In genomic region chr14:104511664-104512063, GRCm38 (mm10) we compare ENCODE assay signal across 21 mouse cellular contexts. TPM values are rescaled to one million over a fixed set of nuclear protein-coding genes. Genes with fewer than 3 reads are reported as not detected.
A peak's percentile ranks its signal among the peaks of the same experiment; 100 is the strongest.
DNase-seq lines count a peak whose midpoint lies in the region; ATAC-seq and TF ChIP-seq lines count a peak whose summit lies in the region.
"Had no signal": no experiment of that assay in that cellular context is flagged by ENCODE, and none has a peak within 500 bp of the region (broad histone marks: within the 10 kb centered on the region; RNA-seq: fewer than 3 reads in every experiment).

No protein-coding gene starts in this region.

- H3K4me2 ChIP-seq in liver, embryonic 11.5 days, result no peak overlapping the region
- no peak overlapping the region for H3K4me2 ChIP-seq in liver, embryonic 12.5 days
- no peak overlapping the region for H3K4me2 ChIP-seq in intestine, postnatal 0 days (replicated peaks; ENCODE audit: low read depth)
- H3K4me2 ChIP-seq: embryonic facial prominence, embryonic 12.5 days; forebrain, embryonic 13.5 days; forebrain, embryonic 15.5 days had no signal

- no peak for DNase-seq in liver, embryonic 11.5 days (ENCODE audit: low spot score)
- DNase-seq in adipocyte (ENCODE audit: low spot score), result peak; percentile 5
- DNase-seq in kidney, postnatal 14 days, result no peak
- DNase-seq: adrenal gland, adult 8-10 months; adrenal gland, postnatal 14 days; adrenal gland, postnatal 36 days; cerebellum, adult 11-12 months; cerebellum, adult 2 months; cerebellum, adult 9-10 months; cerebellum, postnatal 10 days; cerebellum, postnatal 25 days; forebrain, postnatal 0 days had no signal

- no peak overlapping the region for H3K4me3 ChIP-seq in liver, embryonic 11.5 days (ENCODE audit: low read depth, low read length)
- no peak overlapping the region for H3K4me3 ChIP-seq in liver, embryonic 12.5 days
- no peak overlapping the region for H3K4me3 ChIP-seq in intestine, postnatal 0 days (ENCODE audit: low read depth, low read length)
- H3K4me3 ChIP-seq: embryonic facial prominence, embryonic 10.5 days; embryonic facial prominence, embryonic 12.5 days; forebrain, embryonic 13.5 days; forebrain, embryonic 15.5 days had no signal

- H3K4me1 ChIP-seq in liver, embryonic 11.5 days (replicated peaks; ENCODE audit: control insufficient read depth, insufficient read depth, low read length), result no peaks in the 10 kb centered on the region
- H3K4me1 ChIP-seq in liver, embryonic 12.5 days, result no peaks in the 10 kb centered on the region
- H3K4me1 ChIP-seq in intestine, postnatal 0 days (replicated peaks; ENCODE audit: control insufficient read depth, insufficient read depth, low read length), result no peaks in the 10 kb centered on the region
- H3K4me1 ChIP-seq: embryonic facial prominence, embryonic 10.5 days; embryonic facial prominence, embryonic 12.5 days; forebrain, embryonic 13.5 days; forebrain, embryonic 15.5 days had no signal

- 0 out of 2 replicates have a peak, but pooled peaks cover 2% of the 10 kb centered on the region for H3K36me3 ChIP-seq in liver, embryonic 11.5 days (ENCODE audit: control insufficient read depth, insufficient read depth, low read length)
- peaks cover 24% of the 10 kb centered on the region for H3K36me3 ChIP-seq in liver, embryonic 12.5 days
- H3K36me3 ChIP-seq in intestine, postnatal 0 days (ENCODE audit: control insufficient read depth, insufficient read depth), result peaks cover 9% of the 10 kb centered on the region

- no peak for TF ChIP-seq CTCF in intestine, postnatal 0 days (IDR thresholded peaks at IDR 0.05; ENCODE audit: low read depth)

- whole genome bisulfite sequencing in liver, embryonic 11.5 days, result 44% methylated on average over 1 of the region's 1 CpGs
- WGBS in liver, embryonic 12.5 days (ENCODE audit: insufficient replicate concordance), result 53% methylated on average over 1 of the region's 1 CpGs
- WGBS in intestine, postnatal 0 days, result 70% methylated on average over 1 of the region's 1 CpGs

- H3K27ac ChIP-seq in liver, embryonic 11.5 days (ENCODE audit: low read depth, low read length), result no peak overlapping the region
- H3K27ac ChIP-seq in liver, embryonic 12.5 days, result no peak overlapping the region
- no peak overlapping the region for H3K27ac ChIP-seq in intestine, postnatal 0 days (ENCODE audit: low read depth, low read length)
- H3K27ac ChIP-seq: embryonic facial prominence, embryonic 10.5 days; embryonic facial prominence, embryonic 12.5 days; forebrain, embryonic 13.5 days; forebrain, embryonic 15.5 days had no signal

- no peaks in the 10 kb centered on the region for H3K27me3 ChIP-seq in liver, embryonic 11.5 days (replicated peaks; ENCODE audit: control insufficient read depth, insufficient read depth, low read length)
- H3K27me3 ChIP-seq in liver, embryonic 12.5 days (replicated peaks), result no peaks in the 10 kb centered on the region
- H3K27me3 ChIP-seq in intestine, postnatal 0 days (replicated peaks; ENCODE audit: control insufficient read depth, insufficient read depth, low read length), result no peaks in the 10 kb centered on the region
- H3K27me3 ChIP-seq: embryonic facial prominence, embryonic 12.5 days; forebrain, embryonic 13.5 days; forebrain, embryonic 15.5 days; Patski had no signal

- no peak overlapping the region for H3K9ac ChIP-seq in liver, embryonic 11.5 days (ENCODE audit: low read depth, low read length)
- no peak overlapping the region for H3K9ac ChIP-seq in liver, embryonic 12.5 days
- H3K9ac ChIP-seq in intestine, postnatal 0 days (ENCODE audit: low read depth, low read length), result no peak overlapping the region
- H3K9ac ChIP-seq: embryonic facial prominence, embryonic 12.5 days; forebrain, embryonic 13.5 days; forebrain, embryonic 15.5 days; forebrain, postnatal 0 days had no signal

- no peaks in the 10 kb centered on the region for H3K9me3 ChIP-seq in liver, embryonic 11.5 days (ENCODE audit: control insufficient read depth, low read length)
- H3K9me3 ChIP-seq in liver, embryonic 12.5 days (replicated peaks), result no peaks in the 10 kb centered on the region
- no peaks in the 10 kb centered on the region for H3K9me3 ChIP-seq in intestine, postnatal 0 days (ENCODE audit: control insufficient read depth)
- H3K9me3 ChIP-seq: embryonic facial prominence, embryonic 10.5 days; embryonic facial prominence, embryonic 12.5 days; forebrain, embryonic 13.5 days; forebrain, embryonic 15.5 days had no signal

- 0 out of 2 replicates have a peak, but pooled peaks have one; percentile 15 for ATAC-seq in liver, embryonic 11.5 days (replicated peaks; ENCODE audit: low FRiP score)
- no peak for ATAC-seq in liver, embryonic 12.5 days
- ATAC-seq in megakaryocyte, adult 5-6 weeks (ENCODE audit: poor library complexity, severe bottlenecking), result peak; percentile 30; the same call in 1 of the 2 replicates
- ATAC-seq in activated CD4-positive, CD25-positive, alpha-beta regulatory T cell, adult 4 months, result no peak
- no peak for ATAC-seq in intestine, postnatal 0 days
- ATAC-seq: forebrain, embryonic 13.5 days; forebrain, embryonic 15.5 days; forebrain, postnatal 0 days; Patski had no signal

RNA-seq across cellular contexts. Expression of gene Rnf219, which starts 10.8 kb away (rescaled TPM):
- polyA plus RNA-seq in liver, embryonic 11.5 days (2014; fragmentation: Nextera tagmentation; extraction: Ambion mirVana), result 19.0 and 20.0 TPM in 2 replicates
- polyA plus RNA-seq in liver, embryonic 12.5 days (2016; fragmentation: Nextera tagmentation; extraction: Ambion mirVana), result 12.1 and 12.2 TPM in 2 replicates
- total RNA-seq in megakaryocyte, adult 5-6 weeks (2015), result 7.0 and 7.1 TPM in 2 replicates
- 14.4 and 16.8 TPM in 2 replicates for total RNA-seq in megakaryocyte, adult 5-6 weeks (2017)
- 10 to 100 TPM; 20.1 to 25.3 TPM for polyA plus RNA-seq in activated CD4-positive, CD25-positive, alpha-beta regulatory T cell, adult 4 months (2017; shearing (Covaris generic))
- polyA plus RNA-seq in intestine, postnatal 0 days (2015; fragmentation: Nextera tagmentation; extraction: Ambion mirVana), result 7.0 and 8.4 TPM in 2 replicates

RNA-seq across cellular contexts. Expression of gene Pou4f1, which starts 43.9 kb away (rescaled TPM):
- polyA plus RNA-seq in liver, embryonic 11.5 days (2014; fragmentation: Nextera tagmentation; extraction: Ambion mirVana), result 0.23 and 0.40 TPM in 2 replicates
- polyA plus RNA-seq in liver, embryonic 12.5 days (2016; fragmentation: Nextera tagmentation; extraction: Ambion mirVana), result 0.11 and 0.19 TPM in 2 replicates
- not detected in 2 replicates for total RNA-seq in megakaryocyte, adult 5-6 weeks (2015)
- total RNA-seq in megakaryocyte, adult 5-6 weeks (2017), result not detected in 2 replicates
- 1 to 10 TPM in 1 of 2 experiments, under 1 TPM in 1; 0.90 to 1.9 TPM for polyA plus RNA-seq in activated CD4-positive, CD25-positive, alpha-beta regulatory T cell, adult 4 months (2017; shearing (Covaris generic))
- 0.25 and 0.39 TPM in 2 replicates for polyA plus RNA-seq in intestine, postnatal 0 days (2015; fragmentation: Nextera tagmentation; extraction: Ambion mirVana)

Comparison
In these comparisons a context has a peak if more than half of its experiments do, and no peak if none do; other contexts are left out.
1. ATAC-seq: peak in liver, embryonic 11.5 days (single experiment) and megakaryocyte, adult 5-6 weeks (single experiment); none in liver, embryonic 12.5 days (single experiment), activated CD4-positive, CD25-positive, alpha-beta regulatory T cell, adult 4 months (single experiment) and intestine, postnatal 0 days (single experiment).